Mouse (Mus musculus) midbrain, postnatal 0 days (tissue): ENCODE measurements around the gene Stk32c. TPM values are rescaled to one million over a fixed set of nuclear protein-coding genes. Genes with fewer than 3 reads are reported as not detected.

ENCODE experiments used
- ATAC-seq: fragments of 200-750 bp; cut with Nextera tagmentation; 2 replicates; pipeline ENCODE4 v1.8.0; 2017; ENCODE audit warnings: moderate number of reproducible peaks, mild to moderate bottlenecking, moderate TSS enrichment, moderate library complexity; ENCODE audit not compliant: low FRiP score
- DNase-seq: peaks from one replicate; pipeline ENCODE4 v3.0.0-alpha.2; 2015; ENCODE audit warnings: low spot score
- H3K27ac ChIP-seq: fragments of 300-500 bp; sonication (generic); 2 replicates; pipeline ENCODE4 v1.5.1; 2014; ENCODE audit warnings: low read depth, mild to moderate bottlenecking, low read length, mixed read lengths
- H3K27me3 ChIP-seq: fragments of 300-500 bp; sonication (generic); 2 replicates; pipeline ENCODE4 v1.6.1; 2014; ENCODE audit warnings: low read length, control low read depth, mixed read lengths; ENCODE audit not compliant: insufficient read depth
- H3K36me3 ChIP-seq: fragments of 300-500 bp; sonication (generic); 2 replicates; pipeline ENCODE4 v1.6.1; 2014; ENCODE audit warnings: low read length, control low read depth, mixed read lengths; ENCODE audit not compliant: insufficient read depth
- H3K4me1 ChIP-seq: fragments of 300-500 bp; sonication (generic); 2 replicates; pipeline ENCODE4 v1.6.1; 2014; ENCODE audit warnings: mild to moderate bottlenecking, control low read depth, antibody characterized with exemption, low read length, mixed read lengths; ENCODE audit not compliant: insufficient read depth
- H3K4me2 ChIP-seq: fragments of 300-500 bp; sonication (generic); 2 replicates; pipeline ENCODE4 v1.6.1; 2014; ENCODE audit warnings: low read depth, mild to moderate bottlenecking, low read length, mixed read lengths; ENCODE audit not compliant: poor library complexity, severe bottlenecking
- H3K4me3 ChIP-seq: fragments of 300-500 bp; sonication (generic); 2 replicates; pipeline ENCODE4 v1.5.1; 2014; ENCODE audit warnings: low read depth, mild to moderate bottlenecking, low read length, moderate library complexity
- H3K9ac ChIP-seq: fragments of 300-500 bp; sonication (generic); replicated peaks from 2 replicates; pipeline ENCODE4 v1.6.1; 2014; ENCODE audit warnings: mild to moderate bottlenecking, low read length, moderate library complexity, mixed read lengths; ENCODE audit not compliant: poor library complexity, severe bottlenecking
- H3K9me3 ChIP-seq: fragments of 300-500 bp; sonication (generic); 2 replicates; pipeline ENCODE4 v1.6.1; 2016; ENCODE audit warnings: low read length, control low read depth
- CTCF ChIP-seq: IDR thresholded peaks from 2 replicates; pipeline ENCODE4 v1.5.1; 2016; ENCODE audit warnings: antibody characterized with exemption, mild to moderate bottlenecking
- WGBS: fragments of 180-500 bp; shearing (Covaris S2); extraction: QIAGEN DNeasy Blood & Tissue Kit; methylation state at CpG from one replicate; pipeline ENCODE4 v1.1.7; 2014; 5-methylcytosine and 5-hydroxymethylcytosine counted together
- polyA plus RNA-seq: library from polyadenylated mRNA; unstranded; fragments of >200 nt; fragmentation: Nextera tagmentation; extraction: Ambion mirVana; gene quantifications from 2 replicates; pipeline ENCODE4 v1.2.1, GENCODE M21; 2015
- total RNA-seq: library from RNA; depleted of rRNA; stranded (reverse); fragments of >200 nt; gene quantifications from 2 replicates; pipeline ENCODE4 v1.2.3, GENCODE M21; 2014

Stk32c gene
- total and polyA plus RNA-seq, 2 experiments from 2014 or later: 2.4 to 35.6 TPM

DNA sequence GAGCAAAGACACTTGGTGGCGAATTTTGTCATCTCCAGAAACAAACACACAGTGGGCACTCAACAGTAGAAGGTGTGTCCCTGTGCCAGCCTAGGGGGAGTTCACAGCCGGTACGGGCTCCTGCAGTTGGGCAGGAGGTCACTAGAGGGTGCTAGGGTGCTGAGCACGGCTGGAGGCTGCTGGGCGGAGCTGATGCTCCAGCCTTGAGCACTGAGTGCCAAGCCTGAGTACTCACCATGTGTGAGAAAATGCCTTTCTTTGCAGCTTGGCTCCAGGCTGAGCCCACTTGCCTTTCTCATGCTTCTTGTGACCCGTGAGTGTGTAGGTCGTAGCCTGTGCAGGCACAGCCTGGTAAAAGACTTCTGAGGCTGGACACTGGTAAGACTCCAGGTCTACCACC, 20.6 kb upstream of the Stk32c start:
- Histone ChIP-seq H3K4me3 (no peak overlapping the region), H3K27ac (no peak overlapping the region), H3K9ac (no peak overlapping the region), H3K4me2 (0 out of 2 replicates have a peak overlapping the region, but pooled peaks have one; percentile 12), H3K9me3 (no peaks in the 10 kb centered on the region), H3K27me3 (no peaks in the 10 kb centered on the region), H3K4me1 (no peaks in the 10 kb centered on the region; the same call in 1 of the 2 replicates), H3K36me3 (no peaks in the 10 kb centered on the region)
- DNase-seq (peak; percentile 88), ATAC-seq (peak; percentile 69)
- WGBS: 4% methylated on average over 7 of the region's 7 CpGs
- peak; percentile 92 for TF ChIP-seq CTCF

DNA sequence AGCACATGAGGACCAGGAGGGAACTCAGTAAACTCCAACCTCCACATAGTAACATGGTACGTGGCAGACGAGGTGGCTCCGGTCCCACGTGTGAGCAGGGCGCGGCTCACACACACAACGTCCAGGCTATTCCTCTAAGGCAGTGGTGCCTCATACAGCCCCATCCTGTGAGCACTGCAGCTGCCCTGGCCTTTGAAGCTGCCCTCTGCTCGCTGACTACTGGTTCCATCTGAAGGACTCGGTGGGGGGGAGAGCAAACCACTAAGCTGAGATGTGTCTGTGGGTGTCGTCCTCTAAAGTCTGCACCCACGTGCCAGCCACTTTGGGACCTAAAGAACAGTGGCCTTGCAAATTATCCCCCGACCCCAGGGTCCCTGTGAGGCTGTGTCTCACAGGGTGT, 17.1 kb upstream of the Stk32c start:
- Histone ChIP-seq H3K27ac (no peak overlapping the region), H3K36me3 (no peaks in the 10 kb centered on the region), H3K4me3 (no peak overlapping the region), H3K9me3 (no peaks in the 10 kb centered on the region), H3K4me1 (no peaks in the 10 kb centered on the region; the same call in 1 of the 2 replicates), H3K9ac (no peak overlapping the region), H3K27me3 (no peaks in the 10 kb centered on the region), H3K4me2 (no peak overlapping the region)
- no peak for TF ChIP-seq CTCF
- WGBS: 77% methylated on average over 12 of the region's 12 CpGs
- no peak for DNase-seq
- ATAC-seq: no peak

DNA sequence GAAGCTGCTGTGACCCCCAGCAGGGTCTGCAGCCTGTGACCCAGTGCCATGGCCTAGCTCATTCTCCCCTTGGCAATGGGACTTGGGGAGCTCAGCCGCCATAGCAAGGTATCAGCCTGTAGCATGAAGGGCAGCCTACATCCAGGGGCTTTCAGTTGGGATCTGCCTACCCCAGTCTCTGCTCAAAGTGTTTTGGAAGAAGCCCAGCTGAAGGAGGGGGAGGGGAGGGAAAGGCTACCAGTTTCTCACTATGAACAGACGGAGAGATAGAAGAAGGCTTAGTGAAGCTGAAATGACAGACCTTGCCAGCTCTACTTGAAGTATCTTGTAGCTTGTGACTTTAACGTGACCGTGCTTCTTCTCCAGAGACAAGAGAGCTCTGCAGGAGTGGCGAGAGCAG, 16.7 kb upstream of the Stk32c start:
- 84% methylated on average over 5 of the region's 5 CpGs for whole genome bisulfite sequencing
- no peak overlapping the region for H3K9ac ChIP-seq
- H3K27me3 ChIP-seq: no peaks in the 10 kb centered on the region
- H3K4me3 ChIP-seq: no peak overlapping the region
- H3K9me3 ChIP-seq: no peaks in the 10 kb centered on the region
- no peak overlapping the region for H3K4me2 ChIP-seq
- no peaks in the 10 kb centered on the region for H3K36me3 ChIP-seq
- ATAC-seq: no peak
- no peak overlapping the region for H3K27ac ChIP-seq
- H3K4me1 ChIP-seq: no peaks in the 10 kb centered on the region; the same call in 1 of the 2 replicates
- no peak for DNase-seq
- no peak for TF ChIP-seq CTCF

DNA sequence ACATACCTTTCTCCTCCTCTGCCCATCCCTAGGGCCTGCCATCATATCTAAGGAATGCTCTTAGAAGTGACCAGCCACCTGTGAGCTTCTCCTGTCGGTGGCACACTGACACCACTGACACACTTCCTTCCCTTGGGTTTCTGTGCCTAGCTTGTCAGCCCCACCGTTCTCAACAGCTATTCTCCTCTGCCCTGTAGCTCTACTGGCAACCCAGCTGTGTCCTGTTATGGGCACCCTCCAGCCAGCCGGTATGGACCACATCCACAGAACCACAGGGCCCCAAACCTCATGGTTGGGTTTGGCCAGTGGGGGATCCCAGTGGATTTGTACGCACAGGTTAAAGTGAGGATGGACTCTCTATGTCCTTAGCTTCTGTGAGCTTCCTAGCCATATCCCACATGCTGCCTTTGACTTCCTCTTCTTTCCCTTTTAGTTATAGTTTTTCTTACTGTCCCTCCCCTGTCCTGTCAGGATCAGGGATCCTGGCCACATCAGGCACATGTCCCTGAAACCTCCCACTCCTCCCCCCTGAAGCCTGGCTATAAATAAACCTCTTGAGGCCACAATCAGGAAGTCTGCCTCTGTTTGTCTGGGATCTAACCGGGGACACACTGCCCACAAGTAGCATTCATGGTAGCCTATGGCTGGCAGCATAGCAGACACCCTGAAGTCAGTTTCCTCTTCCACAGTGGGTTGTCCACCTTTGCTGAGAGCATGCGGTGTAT, 15.5 kb upstream of the Stk32c start:
- DNase-seq (no peak), ATAC-seq (no peak)
- TF ChIP-seq CTCF: no peak
- no peaks in the 10 kb centered on the region for H3K36me3 ChIP-seq
- no peak overlapping the region for H3K9ac ChIP-seq
- H3K27me3 ChIP-seq: no peaks in the 10 kb centered on the region
- H3K4me1 ChIP-seq: no peaks in the 10 kb centered on the region
- no peak overlapping the region for H3K4me3 ChIP-seq
- no peak overlapping the region for H3K27ac ChIP-seq
- H3K4me2 ChIP-seq: no peak overlapping the region
- WGBS: 84% methylated on average over 6 of the region's 6 CpGs
- H3K9me3 ChIP-seq: no peaks in the 10 kb centered on the region

- Histone ChIP-seq H3K9ac (no peak overlapping the region), H3K4me1 (no peaks in the 10 kb centered on the region), H3K27me3 (no peaks in the 10 kb centered on the region), H3K9me3 (no peaks in the 10 kb centered on the region), H3K4me2 (no peak overlapping the region), H3K27ac (no peak overlapping the region), H3K36me3 (no peaks in the 10 kb centered on the region), H3K4me3 (no peak overlapping the region)
- WGBS: 90% methylated on average over 7 of the region's 7 CpGs
- TF ChIP-seq CTCF: no peak
- no peak for ATAC-seq
- DNase-seq: no peak
Observed at GRCm38 (mm10) chr7:139226416-139226815, 13.3 kb upstream of the Stk32c start.

DNA sequence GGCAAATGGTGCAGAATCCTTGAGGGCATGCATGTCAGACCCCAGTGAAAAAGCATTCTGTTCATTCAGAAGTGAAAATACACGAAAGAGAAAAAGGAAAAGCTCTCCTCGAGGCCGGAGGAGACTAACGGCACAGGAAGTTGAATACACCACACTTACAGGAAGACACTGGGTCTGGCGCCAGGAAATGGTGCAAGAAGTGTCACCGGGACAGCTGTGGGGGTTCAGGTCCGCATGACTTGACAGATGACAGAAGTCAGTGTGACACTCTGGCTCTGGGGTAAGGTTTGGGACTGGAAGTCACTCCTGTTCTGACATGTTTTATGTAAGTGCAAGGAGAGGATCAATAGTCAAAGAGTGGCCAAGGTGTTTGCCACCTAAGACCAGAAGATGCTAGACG, 11.6 kb upstream of the Stk32c start:
- H3K27ac ChIP-seq: no peak overlapping the region
- no peak overlapping the region for H3K4me2 ChIP-seq
- H3K36me3 ChIP-seq: no peaks in the 10 kb centered on the region
- no peaks in the 10 kb centered on the region for H3K9me3 ChIP-seq
- no peak for DNase-seq
- TF ChIP-seq CTCF: no peak
- no peak overlapping the region for H3K4me3 ChIP-seq
- H3K9ac ChIP-seq: no peak overlapping the region
- 82% methylated on average over 8 of the region's 8 CpGs for WGBS
- H3K27me3 ChIP-seq: no peaks in the 10 kb centered on the region
- ATAC-seq: no peak
- no peaks in the 10 kb centered on the region for H3K4me1 ChIP-seq
